Mouse (Mus musculus): ENCODE data around the gene Cebpe. TPM values are rescaled to one million over a fixed set of nuclear protein-coding genes. Genes with fewer than 3 reads are reported as not detected.

Gene Cebpe
- 0.55 TPM for total RNA-seq (2023)

GRCm38 (mm10) chr14:54712074-54712473 lies at the start of gene Cebpe:
TSS of gene Cebpe (minus strand) at chr14:54712174.

GRCm38 (mm10) chr14:54698733-54699132 lies 13.2 kb downstream of the Cebpe start, which contains the start of gene Gm29776:
TSS of gene Gm29776 (minus strand) at chr14:54698833.

DNA sequence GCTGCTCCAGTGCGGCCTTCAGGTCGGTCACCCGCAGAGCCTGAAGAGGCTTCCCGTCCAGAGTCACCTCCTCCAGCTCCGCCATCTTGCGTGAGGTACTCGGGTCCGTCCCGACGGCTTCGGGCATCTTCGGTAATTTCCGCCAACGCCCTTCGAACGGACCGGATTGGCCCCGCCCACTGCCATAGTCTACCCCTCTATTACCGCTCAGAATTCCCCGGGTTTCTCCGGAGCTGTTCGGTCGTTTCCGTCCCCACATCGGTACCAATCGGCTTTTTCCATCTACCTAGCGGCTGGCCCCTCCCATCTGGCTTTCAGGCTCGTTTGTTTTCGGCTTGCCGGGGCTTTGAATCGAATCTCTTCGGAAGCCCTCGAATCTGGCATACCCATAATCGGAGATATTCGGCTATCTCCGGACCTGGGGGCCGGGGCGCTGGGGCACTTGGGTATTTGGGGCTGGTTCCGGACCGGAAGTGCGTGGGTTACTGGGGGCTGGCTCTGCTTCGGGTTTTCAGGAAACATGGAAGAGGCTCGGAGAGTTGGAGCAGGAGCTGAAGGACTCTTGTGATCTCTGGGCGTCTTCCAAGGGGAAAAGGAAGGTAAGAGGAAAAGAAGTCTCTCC lies 25.3 kb downstream of the Cebpe start, which contains the start of gene Acin1:
Gene Acin1 (minus strand): TSS at position 410 of the 622 bp plus-strand sequence.

DNA sequence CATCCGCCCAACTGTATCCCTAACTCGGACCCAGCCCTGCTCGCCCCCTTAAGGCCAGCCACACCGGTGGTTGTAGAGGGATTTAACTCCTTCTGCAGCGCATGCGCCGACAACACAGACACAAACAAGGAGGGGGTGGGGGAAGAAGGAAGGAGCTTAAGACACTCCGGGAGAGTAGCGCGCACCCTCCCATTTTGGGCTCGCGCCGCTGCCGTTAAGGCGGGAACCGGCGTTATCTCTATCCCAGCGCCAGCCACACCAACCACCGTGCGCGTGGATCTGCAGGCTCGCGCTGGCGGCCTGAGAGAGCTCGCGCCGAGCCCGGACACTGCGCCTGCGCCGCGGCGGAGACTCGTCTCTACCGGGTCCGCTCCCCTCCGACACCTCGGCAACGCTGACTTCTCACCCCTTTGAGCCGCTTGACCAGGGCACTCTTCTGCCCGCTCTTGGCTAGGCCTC lies 25.9 kb downstream of the Cebpe start, which contains the start of gene 1700123O20Rik:
Gene 1700123O20Rik (plus strand): TSS at position 154 of the 459 bp plus-strand sequence.

Other genes with a start within 250 kb of the Cebpe start
- gene Lrp10, start 248.0 kb downstream of the Cebpe start, total RNA-seq (2023), result 100 TPM
- gene Rem2, start 236.1 kb downstream of the Cebpe start, total RNA-seq (2023), result 0.89 TPM
- gene Prmt5, start 194.6 kb downstream of the Cebpe start, total RNA-seq (2023), result 33.1 TPM
- 15.8 TPM for gene Haus4, start 157.6 kb downstream of the Cebpe start, total RNA-seq (2023)
- 0.43 TPM for gene Ajuba, start 134.6 kb downstream of the Cebpe start, total RNA-seq (2023)
- 9.3 TPM for gene 4931414P19Rik, start 106.2 kb downstream of the Cebpe start, total RNA-seq (2023)
- gene Psmb5, start 94.2 kb downstream of the Cebpe start, total RNA-seq (2023), result 44.6 TPM
- gene Psmb11, start 90.7 kb downstream of the Cebpe start, total RNA-seq (2023), result not detected
- not detected for gene Gm17606, start 71.2 kb downstream of the Cebpe start, total RNA-seq (2023)
- gene Cdh24, start 70.8 kb downstream of the Cebpe start, total RNA-seq (2023), result 6.2 TPM
- 29.9 TPM for gene 1700123O20Rik, start 26.0 kb downstream of the Cebpe start, total RNA-seq (2023)
- 537 TPM for gene Acin1, start 25.2 kb downstream of the Cebpe start, total RNA-seq (2023)
- gene Gm29776, start 13.3 kb downstream of the Cebpe start, total RNA-seq (2023), result not detected
- 0.43 TPM for gene Slc7a8, start 69.8 kb upstream of the Cebpe start, total RNA-seq (2023)
- gene Rnf212b, start 102.0 kb upstream of the Cebpe start, total RNA-seq (2023), result not detected
- gene Homez, start 158.8 kb upstream of the Cebpe start, total RNA-seq (2023), result 6.8 TPM
- gene Ppp1r3e, start 165.4 kb upstream of the Cebpe start, total RNA-seq (2023), result 12.5 TPM
- gene Bcl2l2, start 171.2 kb upstream of the Cebpe start, total RNA-seq (2023), result 3.6 TPM
- 0.83 TPM for gene Gm20521, start 171.3 kb upstream of the Cebpe start, total RNA-seq (2023)
- 231 TPM for gene Pabpn1, start 180.3 kb upstream of the Cebpe start, total RNA-seq (2023)
- 2.8 TPM for gene Slc22a17, start 201.0 kb upstream of the Cebpe start, total RNA-seq (2023)
- gene Efs, start 214.0 kb upstream of the Cebpe start, total RNA-seq (2023), result not detected
- not detected for gene Il25, start 220.5 kb upstream of the Cebpe start, total RNA-seq (2023)
- gene Cmtm5, start 224.1 kb upstream of the Cebpe start, total RNA-seq (2023), result not detected